Mouse (Mus musculus) megakaryocyte, embryonic 14.5 days (primary cell): ENCODE results near the gene Pigv.

ENCODE experiments used
- FLI1 ChIP-seq: IDR thresholded peaks from 2 replicates; pipeline ENCODE4 v1.6.1; 2012; ENCODE audit warnings: low read length, inconsistent platforms, mixed read lengths
- GATA1 ChIP-seq: IDR thresholded peaks from 3 replicates; pipeline ENCODE4 v1.6.1; 2012; ENCODE audit warnings: mixed read lengths, low read length, inconsistent platforms, borderline replicate concordance

GRCm38 (mm10) chr4:133658729-133659128, 13.7 kb downstream of the Pigv start:
- TF ChIP-seq FLI1 (no peak), GATA1 (no peak)
